In the genomic region with DNA sequence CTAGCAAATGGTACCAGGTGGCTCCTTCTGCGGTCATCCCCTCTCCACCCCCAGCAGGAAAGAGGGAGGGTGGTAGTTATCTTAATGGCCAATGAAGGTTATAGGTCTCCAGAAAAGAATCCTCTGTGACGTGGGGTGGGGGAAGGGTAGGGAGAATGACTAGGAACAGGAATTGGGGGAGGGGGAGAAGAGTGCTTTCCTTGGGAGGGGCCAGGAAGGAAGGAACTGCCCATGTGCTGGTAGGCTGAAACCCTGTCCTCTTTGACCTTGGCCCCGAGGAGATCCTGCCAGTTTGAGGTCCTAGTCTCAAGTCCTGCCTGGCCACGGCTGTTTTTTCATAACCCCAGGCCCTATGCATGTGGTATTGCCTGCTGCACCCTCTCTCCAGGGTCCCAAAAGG, we compare ENCODE assay signal across 16 mouse cellular contexts. TPM values are rescaled to one million over a fixed set of nuclear protein-coding genes. Genes with fewer than 3 reads are reported as not detected.
DNase-seq lines count a peak whose midpoint lies in the region; ATAC-seq and TF ChIP-seq lines count a peak whose summit lies in the region.
"Had no signal": no experiment of that assay in that cellular context is flagged by ENCODE, and none has a peak within 500 bp of the region (broad histone marks: within the 10 kb centered on the region; RNA-seq: fewer than 3 reads in every experiment).

No protein-coding gene starts in this region.

- peaks cover 38% of the 10 kb centered on the region for H3K4me1 ChIP-seq in forebrain, embryonic 10.5 days
- H3K4me1 ChIP-seq in forebrain, postnatal 0 days (ENCODE audit: insufficient read depth) = no peaks in the 10 kb centered on the region
- peaks cover 42% of the 10 kb centered on the region for H3K4me1 ChIP-seq in hindbrain, embryonic 10.5 days (replicated peaks)
- no peaks in the 10 kb centered on the region for H3K4me1 ChIP-seq in hindbrain, postnatal 0 days (ENCODE audit: insufficient read depth, low read length)
- peaks cover 32% of the 10 kb centered on the region for H3K4me1 ChIP-seq in lung, embryonic 16.5 days (replicated peaks; ENCODE audit: control insufficient read depth, insufficient read depth, low read length)

- no peak overlapping the region for H3K9ac ChIP-seq in forebrain, postnatal 0 days
- no peak overlapping the region for H3K9ac ChIP-seq in hindbrain, postnatal 0 days (replicated peaks; ENCODE audit: low read length)
- no peak overlapping the region for H3K9ac ChIP-seq in lung, embryonic 16.5 days (ENCODE audit: low read length)
- H3K9ac ChIP-seq: limb, embryonic 12.5 days; midbrain, embryonic 12.5 days had no signal

- 54% methylated on average over 4 of the region's 4 CpGs for WGBS in forebrain, embryonic 10.5 days
- 69% methylated on average over 4 of the region's 4 CpGs for WGBS in forebrain, postnatal 0 days
- 60% methylated on average over 4 of the region's 4 CpGs for WGBS in hindbrain, embryonic 10.5 days
- WGBS in hindbrain, postnatal 0 days = 65% methylated on average over 4 of the region's 4 CpGs
- 24% methylated on average over 4 of the region's 4 CpGs for WGBS in lung, embryonic 16.5 days

- H3K4me2 ChIP-seq in forebrain, postnatal 0 days (ENCODE audit: low read depth) = no peak overlapping the region
- H3K4me2 ChIP-seq in hindbrain, postnatal 0 days (ENCODE audit: low read depth, low read length) = no peak overlapping the region
- no peak overlapping the region for H3K4me2 ChIP-seq in lung, embryonic 16.5 days (ENCODE audit: low read depth, low read length)
- H3K4me2 ChIP-seq: limb, embryonic 12.5 days; midbrain, embryonic 12.5 days had no signal

- no peak overlapping the region for H3K4me3 ChIP-seq in forebrain, embryonic 10.5 days
- H3K4me3 ChIP-seq in forebrain, postnatal 0 days (ENCODE audit: low read depth, low read length) = no peak overlapping the region
- H3K4me3 ChIP-seq in hindbrain, embryonic 10.5 days = no peak overlapping the region
- no peak overlapping the region for H3K4me3 ChIP-seq in hindbrain, postnatal 0 days (ENCODE audit: low read length)
- no peak overlapping the region for H3K4me3 ChIP-seq in lung, embryonic 16.5 days (ENCODE audit: low read length)
- H3K4me3 ChIP-seq: limb, embryonic 12.5 days; midbrain, embryonic 12.5 days had no signal

- no peaks in the 10 kb centered on the region for H3K36me3 ChIP-seq in forebrain, embryonic 10.5 days (replicated peaks)
- H3K36me3 ChIP-seq in forebrain, postnatal 0 days (ENCODE audit: insufficient read depth) = no peaks in the 10 kb centered on the region
- H3K36me3 ChIP-seq in hindbrain, embryonic 10.5 days = no peaks in the 10 kb centered on the region
- H3K36me3 ChIP-seq in hindbrain, postnatal 0 days (ENCODE audit: insufficient read depth, low read length) = no peaks in the 10 kb centered on the region
- no peaks in the 10 kb centered on the region for H3K36me3 ChIP-seq in lung, embryonic 16.5 days (ENCODE audit: control insufficient read depth, insufficient read depth, low read length)
- H3K36me3 ChIP-seq: limb, embryonic 12.5 days; midbrain, embryonic 12.5 days had no signal

- no peak for ATAC-seq in forebrain, postnatal 0 days
- ATAC-seq in hindbrain, postnatal 0 days = no peak
- peak; percentile 24; the same call in 1 of the 2 replicates for ATAC-seq in lung, embryonic 16.5 days (ENCODE audit: low read depth)

- peak overlapping the region; percentile 65; the same call in 1 of the 2 replicates for H3K27ac ChIP-seq in forebrain, embryonic 10.5 days
- no peak overlapping the region for H3K27ac ChIP-seq in forebrain, postnatal 0 days (ENCODE audit: low read depth, low read length)
- peak overlapping the region; percentile 75 for H3K27ac ChIP-seq in hindbrain, embryonic 10.5 days
- H3K27ac ChIP-seq in hindbrain, postnatal 0 days = no peak overlapping the region
- H3K27ac ChIP-seq in lung, embryonic 16.5 days (ENCODE audit: low read length) = peak overlapping the region; percentile 28; the same call in 1 of the 2 replicates
- H3K27ac ChIP-seq: midbrain, embryonic 12.5 days had no signal

- H3K9me3 ChIP-seq in forebrain, embryonic 10.5 days = 0 out of 2 replicates have a peak, but pooled peaks cover 4% of the 10 kb centered on the region
- H3K9me3 ChIP-seq in forebrain, postnatal 0 days (ENCODE audit: low read length) = 0 out of 2 replicates have a peak, but pooled peaks cover 3% of the 10 kb centered on the region
- no peaks in the 10 kb centered on the region for H3K9me3 ChIP-seq in hindbrain, embryonic 10.5 days
- H3K9me3 ChIP-seq in hindbrain, postnatal 0 days (ENCODE audit: low read length) = no peaks in the 10 kb centered on the region
- no peaks in the 10 kb centered on the region for H3K9me3 ChIP-seq in lung, embryonic 16.5 days (ENCODE audit: control insufficient read depth, low read length)
- H3K9me3 ChIP-seq: limb, embryonic 12.5 days; midbrain, embryonic 12.5 days had no signal

- no peak for TF ChIP-seq CTCF in forebrain, postnatal 0 days (IDR thresholded peaks at IDR 0.05; ENCODE audit: low read depth)
- TF ChIP-seq CTCF in hindbrain, postnatal 0 days (IDR thresholded peaks at IDR 0.05; ENCODE audit: low read depth) = no peak

- H3K27me3 ChIP-seq in forebrain, embryonic 10.5 days (ENCODE audit: poor library complexity, severe bottlenecking) = peaks cover 48% of the 10 kb centered on the region
- H3K27me3 ChIP-seq in forebrain, postnatal 0 days (ENCODE audit: insufficient read depth, low read length) = peaks cover 13% of the 10 kb centered on the region; the same call in 1 of the 2 replicates
- peaks cover 38% of the 10 kb centered on the region for H3K27me3 ChIP-seq in hindbrain, embryonic 10.5 days (ENCODE audit: insufficient read depth, poor library complexity, severe bottlenecking)
- peaks cover 10% of the 10 kb centered on the region; the same call in 1 of the 2 replicates for H3K27me3 ChIP-seq in hindbrain, postnatal 0 days (ENCODE audit: insufficient read depth, low read length)
- peaks cover 9% of the 10 kb centered on the region for H3K27me3 ChIP-seq in lung, embryonic 16.5 days (ENCODE audit: control insufficient read depth, insufficient read depth, low read depth, low read length)

- no peak for DNase-seq in forebrain, embryonic 10.5 days (ENCODE audit: extremely low spot score, low spot score)
- no peak for DNase-seq in forebrain, postnatal 0 days
- no peak for DNase-seq in hindbrain, embryonic 10.5 days (ENCODE audit: low spot score)
- no peak for DNase-seq in hindbrain, postnatal 0 days (ENCODE audit: low spot score)
- no peak for DNase-seq in lung, postnatal 25 days (ENCODE audit: low spot score)
- peak; percentile 67 for DNase-seq in lung, postnatal 10 days
- no peak for DNase-seq in thymus, postnatal 36 days
- DNase-seq: adrenal gland, adult 8-10 months; cerebellum, adult 11 months; thymus, postnatal 4 days had no signal

RNA-seq across cellular contexts. Expression of a gene that starts 11.8 kb away (rescaled TPM):
- polyA plus RNA-seq in forebrain, embryonic 10.5 days (2016; fragmentation: Nextera tagmentation; extraction: Ambion mirVana) = 0.25 and 0.36 TPM in 2 replicates
- 0.24 and 0.77 TPM in 2 replicates for total RNA-seq in forebrain, postnatal 0 days (2014; rRNA removed)
- polyA plus RNA-seq in forebrain, postnatal 0 days (2015; fragmentation: Nextera tagmentation; extraction: Ambion mirVana) = 0.40 and 0.63 TPM in 2 replicates
- polyA plus RNA-seq in hindbrain, embryonic 10.5 days (2016; fragmentation: Nextera tagmentation; extraction: Ambion mirVana) = 0.97 TPM in 1 of 2 replicates, not detected in the other
- total RNA-seq in hindbrain, postnatal 0 days (2014; rRNA removed) = 0.37 and 4.8 TPM in 2 replicates
- 0.65 and 1.4 TPM in 2 replicates for polyA plus RNA-seq in hindbrain, postnatal 0 days (2015; fragmentation: Nextera tagmentation; extraction: Ambion mirVana)
- polyA plus RNA-seq in lung, embryonic 16.5 days (2015; fragmentation: Nextera tagmentation; extraction: Ambion mirVana) = 0.39 TPM in 1 of 2 replicates, not detected in the other

RNA-seq across cellular contexts. Expression of a gene that starts 13.6 kb away (rescaled TPM):
- polyA plus RNA-seq in forebrain, embryonic 10.5 days (2016; fragmentation: Nextera tagmentation; extraction: Ambion mirVana) = 0.70 and 1.1 TPM in 2 replicates
- 2.5 and 5.6 TPM in 2 replicates for total RNA-seq in forebrain, postnatal 0 days (2014; rRNA removed)
- 0.97 and 1.1 TPM in 2 replicates for polyA plus RNA-seq in forebrain, postnatal 0 days (2015; fragmentation: Nextera tagmentation; extraction: Ambion mirVana)
- 1.1 and 1.3 TPM in 2 replicates for polyA plus RNA-seq in hindbrain, embryonic 10.5 days (2016; fragmentation: Nextera tagmentation; extraction: Ambion mirVana)
- 8.7 and 9.1 TPM in 2 replicates for total RNA-seq in hindbrain, postnatal 0 days (2014; rRNA removed)
- 2.4 and 2.6 TPM in 2 replicates for polyA plus RNA-seq in hindbrain, postnatal 0 days (2015; fragmentation: Nextera tagmentation; extraction: Ambion mirVana)
- 1.7 and 1.8 TPM in 2 replicates for polyA plus RNA-seq in lung, embryonic 16.5 days (2015; fragmentation: Nextera tagmentation; extraction: Ambion mirVana)

RNA-seq across cellular contexts. Expression of a gene that starts 20.0 kb away (rescaled TPM):
- polyA plus RNA-seq in forebrain, embryonic 10.5 days (2016; fragmentation: Nextera tagmentation; extraction: Ambion mirVana) = 0.07 TPM in 1 of 2 replicates, not detected in the other
- total RNA-seq in forebrain, postnatal 0 days (2014; rRNA removed) = 1.2 and 1.3 TPM in 2 replicates
- 0.50 and 0.98 TPM in 2 replicates for polyA plus RNA-seq in forebrain, postnatal 0 days (2015; fragmentation: Nextera tagmentation; extraction: Ambion mirVana)
- polyA plus RNA-seq in hindbrain, embryonic 10.5 days (2016; fragmentation: Nextera tagmentation; extraction: Ambion mirVana) = 0.27 and 0.39 TPM in 2 replicates
- 0.14 and 1.0 TPM in 2 replicates for total RNA-seq in hindbrain, postnatal 0 days (2014; rRNA removed)
- 0.69 and 1.4 TPM in 2 replicates for polyA plus RNA-seq in hindbrain, postnatal 0 days (2015; fragmentation: Nextera tagmentation; extraction: Ambion mirVana)
- 0.53 and 0.82 TPM in 2 replicates for polyA plus RNA-seq in lung, embryonic 16.5 days (2015; fragmentation: Nextera tagmentation; extraction: Ambion mirVana)
- polyA plus RNA-seq: C2C12; limb, embryonic 12.5 days; liver, embryonic 16.5 days; midbrain, embryonic 12.5 days; stomach, embryonic 14.5 days had no signal

RNA-seq across cellular contexts. Expression of a gene that starts 23.6 kb away (rescaled TPM):
- polyA plus RNA-seq in forebrain, embryonic 10.5 days (2016; fragmentation: Nextera tagmentation; extraction: Ambion mirVana) = 14.2 and 14.6 TPM in 2 replicates
- 16.5 and 27.8 TPM in 2 replicates for total RNA-seq in forebrain, postnatal 0 days (2014; rRNA removed)
- polyA plus RNA-seq in forebrain, postnatal 0 days (2015; fragmentation: Nextera tagmentation; extraction: Ambion mirVana) = 4.2 and 10.5 TPM in 2 replicates
- 9.2 and 11.3 TPM in 2 replicates for polyA plus RNA-seq in hindbrain, embryonic 10.5 days (2016; fragmentation: Nextera tagmentation; extraction: Ambion mirVana)
- total RNA-seq in hindbrain, postnatal 0 days (2014; rRNA removed) = 14.4 and 22.3 TPM in 2 replicates
- 13.2 and 13.6 TPM in 2 replicates for polyA plus RNA-seq in hindbrain, postnatal 0 days (2015; fragmentation: Nextera tagmentation; extraction: Ambion mirVana)
- polyA plus RNA-seq in lung, embryonic 16.5 days (2015; fragmentation: Nextera tagmentation; extraction: Ambion mirVana) = 12.3 and 13.9 TPM in 2 replicates

RNA-seq across cellular contexts. Expression of a gene that starts 40.4 kb away (rescaled TPM):
- polyA plus RNA-seq in forebrain, embryonic 10.5 days (2016; fragmentation: Nextera tagmentation; extraction: Ambion mirVana) = 2.7 and 3.1 TPM in 2 replicates
- 99.0 and 107 TPM in 2 replicates for total RNA-seq in forebrain, postnatal 0 days (2014; rRNA removed)
- polyA plus RNA-seq in forebrain, postnatal 0 days (2015; fragmentation: Nextera tagmentation; extraction: Ambion mirVana) = 38.4 and 38.6 TPM in 2 replicates
- polyA plus RNA-seq in hindbrain, embryonic 10.5 days (2016; fragmentation: Nextera tagmentation; extraction: Ambion mirVana) = 4.3 and 11.1 TPM in 2 replicates
- 122 and 128 TPM in 2 replicates for total RNA-seq in hindbrain, postnatal 0 days (2014; rRNA removed)
- polyA plus RNA-seq in hindbrain, postnatal 0 days (2015; fragmentation: Nextera tagmentation; extraction: Ambion mirVana) = 42.2 and 44.6 TPM in 2 replicates
- 0.41 and 0.62 TPM in 2 replicates for polyA plus RNA-seq in lung, embryonic 16.5 days (2015; fragmentation: Nextera tagmentation; extraction: Ambion mirVana)

Comparison
In these comparisons a context has a peak if more than half of its experiments do, and no peak if none do; other contexts are left out.
1. H3K27ac ChIP-seq: peak in forebrain, embryonic 10.5 days (single experiment), hindbrain, embryonic 10.5 days (single experiment) and lung, embryonic 16.5 days (single experiment); none in forebrain, postnatal 0 days (single experiment) and hindbrain, postnatal 0 days (single experiment).